Mouse (Mus musculus) liver, postnatal 0 days (tissue): ENCODE measurements around the gene Pygl. TPM values are rescaled to one million over a fixed set of nuclear protein-coding genes. Genes with fewer than 3 reads are reported as not detected.

ENCODE experiments used
- ATAC-seq: fragments of 200-750 bp; cut with Nextera tagmentation; 2 replicates; pipeline ENCODE4 v1.8.0; 2017; ENCODE audit warnings: mild to moderate bottlenecking, moderate library complexity
- DNase-seq: peaks from one replicate; pipeline ENCODE4 v3.0.0-alpha.2; 2016
- H3K27ac ChIP-seq: fragments of 300-500 bp; sonication (generic); 2 replicates; pipeline ENCODE4 v1.5.1; 2014; ENCODE audit warnings: antibody characterized with exemption, moderate library complexity, mild to moderate bottlenecking, low read depth
- H3K27me3 ChIP-seq: fragments of 300-500 bp; sonication (generic); 2 replicates; pipeline ENCODE4 v1.6.1; 2014; ENCODE audit warnings: low read length, control low read depth, mixed read lengths; ENCODE audit not compliant: insufficient read depth
- H3K36me3 ChIP-seq: fragments of 300-500 bp; sonication (generic); replicated peaks from 2 replicates; pipeline ENCODE4 v1.6.1; 2014; ENCODE audit warnings: mild to moderate bottlenecking, control low read depth, low read length, moderate library complexity, mixed read lengths; ENCODE audit not compliant: insufficient read depth
- H3K4me1 ChIP-seq: fragments of 300-500 bp; sonication (generic); 2 replicates; pipeline ENCODE4 v1.6.1; 2014; ENCODE audit warnings: antibody characterized with exemption, mild to moderate bottlenecking, control low read depth; ENCODE audit not compliant: insufficient read depth
- H3K4me2 ChIP-seq: fragments of 300-500 bp; sonication (generic); 2 replicates; pipeline ENCODE4 v1.6.1; 2014; ENCODE audit warnings: low read depth, mild to moderate bottlenecking, low read length, moderate library complexity, mixed read lengths
- H3K4me3 ChIP-seq: fragments of 300-500 bp; sonication (generic); 2 replicates; pipeline ENCODE4 v1.5.1; 2014; ENCODE audit warnings: low read depth, low read length
- H3K9ac ChIP-seq: fragments of 300-500 bp; sonication (generic); replicated peaks from 2 replicates; pipeline ENCODE4 v1.6.1; 2014; ENCODE audit warnings: mild to moderate bottlenecking, moderate library complexity
- H3K9me3 ChIP-seq: fragments of 300-500 bp; sonication (generic); 2 replicates; pipeline ENCODE4 v1.6.1; 2016; ENCODE audit warnings: mild to moderate bottlenecking, control low read depth, low read length, mixed read lengths
- CTCF ChIP-seq: sonication (generic); IDR thresholded peaks from 2 replicates; pipeline ENCODE4 v1.5.1; 2016; ENCODE audit warnings: antibody characterized with exemption, low read depth
- EP300 ChIP-seq: IDR thresholded peaks from 2 replicates; pipeline ENCODE4 v1.6.1; 2016; ENCODE audit warnings: antibody characterized with exemption, low read depth, mild to moderate bottlenecking
- WGBS: fragments of 180-500 bp; shearing (Covaris S2); extraction: QIAGEN DNeasy Blood & Tissue Kit; methylation state at CpG from one replicate; pipeline ENCODE4 v1.1.7; 2014; ENCODE audit not compliant: insufficient replicate concordance; 5-methylcytosine and 5-hydroxymethylcytosine counted together
- polyA plus RNA-seq: library from polyadenylated mRNA; unstranded; fragments of >200 nt; fragmentation: Nextera tagmentation; extraction: Ambion mirVana; gene quantifications from 2 replicates; pipeline ENCODE4 v1.2.1, GENCODE M21; 2015

The Pygl gene
- polyA plus RNA-seq, 1 experiment from 2014 or later, result 114 TPM

- no peaks in the 10 kb centered on the region for H3K27me3 ChIP-seq
- DNase-seq, result peak; percentile 31
- H3K9ac ChIP-seq, result no peak overlapping the region
- no peaks in the 10 kb centered on the region for H3K9me3 ChIP-seq
- peak; percentile 40; the same call in 1 of the 2 replicates for ATAC-seq
- H3K27ac ChIP-seq, result no peak overlapping the region
- no peak overlapping the region for H3K4me2 ChIP-seq
- no peak overlapping the region for H3K4me3 ChIP-seq
- H3K36me3 ChIP-seq, result no peaks in the 10 kb centered on the region
- TF ChIP-seq EP300 (no peak), CTCF (no peak)
- H3K4me1 ChIP-seq, result peaks cover 4% of the 10 kb centered on the region; the same call in 1 of the 2 replicates
- 20% methylated on average over 8 of the region's 8 CpGs for WGBS
Observed at GRCm38 (mm10) chr12:70266494-70266931, 35.2 kb upstream of the Pygl start.

DNA sequence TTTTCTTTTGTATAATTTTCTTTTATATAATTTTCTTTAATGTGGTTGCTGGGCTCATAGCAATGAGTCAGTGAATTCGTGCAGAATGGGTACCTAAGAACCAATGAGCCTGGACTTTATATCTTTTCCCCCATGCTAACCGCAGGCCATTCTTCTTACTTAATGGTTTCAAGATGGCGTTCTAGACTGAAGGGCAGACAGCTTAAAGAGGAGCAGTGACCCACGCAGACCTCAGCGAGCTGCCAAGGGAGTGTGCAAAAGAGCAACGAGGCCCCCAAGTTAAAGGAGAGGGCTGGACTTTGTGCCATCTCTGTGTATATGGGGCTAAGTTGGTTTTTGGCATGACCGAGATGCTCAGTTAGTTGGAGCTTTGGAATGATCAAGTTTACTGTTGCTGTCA, 32.4 kb upstream of the Pygl start:
- ATAC-seq, result no peak
- Histone ChIP-seq H3K36me3 (no peaks in the 10 kb centered on the region), H3K4me1 (peaks cover 4% of the 10 kb centered on the region; the same call in 1 of the 2 replicates), H3K9me3 (no peaks in the 10 kb centered on the region), H3K4me2 (no peak overlapping the region), H3K27ac (no peak overlapping the region), H3K27me3 (no peaks in the 10 kb centered on the region), H3K4me3 (no peak overlapping the region), H3K9ac (no peak overlapping the region)
- DNase-seq, result no peak
- 78% methylated on average over 7 of the region's 7 CpGs for WGBS
- TF ChIP-seq EP300 (no peak), CTCF (no peak)

GRCm38 (mm10) chr12:70262271-70262953, 31.1 kb upstream of the Pygl start:
- ATAC-seq (no peak), DNase-seq (no peak)
- H3K4me1 ChIP-seq, result peaks cover 4% of the 10 kb centered on the region; the same call in 1 of the 2 replicates
- WGBS, result 85% methylated on average over 17 of the region's 17 CpGs
- no peak overlapping the region for H3K27ac ChIP-seq
- no peak overlapping the region for H3K9ac ChIP-seq
- no peak overlapping the region for H3K4me3 ChIP-seq
- H3K36me3 ChIP-seq, result no peaks in the 10 kb centered on the region
- no peaks in the 10 kb centered on the region for H3K27me3 ChIP-seq
- no peak overlapping the region for H3K4me2 ChIP-seq
- H3K9me3 ChIP-seq, result no peaks in the 10 kb centered on the region
- TF ChIP-seq EP300, result no peak
- TF ChIP-seq CTCF, result no peak

- ATAC-seq (no peak), DNase-seq (peak; percentile 28)
- peak overlapping the region; percentile 20; the same call in 1 of the 2 replicates for H3K4me2 ChIP-seq
- H3K27me3 ChIP-seq, result no peaks in the 10 kb centered on the region
- no peaks in the 10 kb centered on the region for H3K36me3 ChIP-seq
- no peak overlapping the region for H3K4me3 ChIP-seq
- TF ChIP-seq EP300 (no peak), CTCF (no peak)
- WGBS, result 52% methylated on average over 15 of the region's 15 CpGs
- no peaks in the 10 kb centered on the region for H3K4me1 ChIP-seq
- 0 out of 2 replicates have a peak overlapping the region, but pooled peaks have one; percentile 5 for H3K27ac ChIP-seq
- H3K9ac ChIP-seq, result no peak overlapping the region
- H3K9me3 ChIP-seq, result no peaks in the 10 kb centered on the region
Observed at GRCm38 (mm10) chr12:70251210-70251884, 20.1 kb upstream of the Pygl start.

DNA sequence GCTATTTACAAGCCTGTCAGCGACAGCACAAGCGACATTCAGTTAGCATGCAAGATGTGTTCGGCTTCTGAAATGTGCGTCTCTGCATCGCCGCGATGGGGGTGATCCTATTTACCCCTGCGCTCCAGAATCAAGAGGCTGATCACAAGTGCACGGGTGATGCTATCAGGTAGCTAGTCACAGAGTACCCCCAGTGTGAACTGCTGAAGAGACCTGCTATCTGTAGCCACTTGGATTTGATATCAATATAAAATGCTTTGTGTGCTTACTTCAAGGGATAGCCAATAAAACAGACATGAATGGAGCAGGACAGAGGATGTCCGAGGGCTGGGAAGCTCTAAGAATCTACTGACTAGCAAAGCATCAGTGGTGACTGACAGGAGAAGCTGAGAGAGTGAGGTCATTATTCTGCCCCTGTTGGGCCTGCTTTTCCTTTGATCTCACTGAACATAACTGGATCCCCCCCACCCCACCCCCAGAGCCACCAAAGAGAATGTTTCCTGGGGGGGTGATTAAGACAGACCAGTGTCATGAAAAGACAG, 18.4 kb upstream of the Pygl start:
- Histone ChIP-seq H3K36me3 (no peaks in the 10 kb centered on the region), H3K27ac (no peak overlapping the region), H3K9me3 (no peaks in the 10 kb centered on the region), H3K27me3 (no peaks in the 10 kb centered on the region), H3K4me3 (no peak overlapping the region), H3K4me2 (no peak overlapping the region), H3K9ac (no peak overlapping the region), H3K4me1 (no peaks in the 10 kb centered on the region)
- 87% methylated on average over 10 of the region's 10 CpGs for WGBS
- TF ChIP-seq CTCF (no peak), EP300 (no peak)
- DNase-seq, result no peak
- ATAC-seq, result no peak
